In the genomic region with DNA sequence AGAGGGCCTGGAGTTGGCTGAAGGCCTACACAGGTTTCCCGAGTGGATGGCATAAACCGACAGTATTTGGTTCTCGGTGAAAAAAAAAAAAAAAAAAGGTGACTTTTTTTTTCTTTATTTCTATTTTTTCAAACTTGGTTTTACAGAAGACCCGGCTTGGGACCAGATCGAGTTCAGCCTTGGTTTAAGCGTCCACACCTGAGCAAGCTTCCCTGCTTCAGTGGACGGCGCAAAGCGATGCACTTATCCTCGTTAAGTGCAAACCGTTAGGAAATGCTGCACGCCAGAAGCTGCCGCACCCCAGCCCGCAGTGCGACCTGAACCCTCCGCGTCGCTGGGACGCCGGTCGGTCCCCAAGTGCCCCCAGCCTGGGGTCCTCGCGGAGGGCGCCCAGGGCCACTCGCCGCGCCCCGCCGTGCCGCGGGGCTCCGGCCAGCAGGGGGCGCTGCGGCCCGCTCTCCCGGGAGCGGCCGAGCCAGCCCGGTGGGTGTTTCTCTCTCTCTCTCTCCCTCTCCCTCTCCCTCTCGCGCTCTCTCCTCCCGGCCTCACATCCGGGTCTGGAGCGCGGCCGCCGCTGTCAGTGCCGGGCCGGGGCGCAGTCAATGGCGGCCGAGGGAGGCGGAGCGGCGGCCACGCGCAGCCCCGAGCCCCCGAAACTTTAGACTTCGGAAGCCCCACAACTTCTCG, we compare ENCODE assay signal across 8 mouse cellular contexts. TPM values are rescaled to one million over a fixed set of nuclear protein-coding genes. Genes with fewer than 3 reads are reported as not detected.
A peak's percentile ranks its signal among the peaks of the same experiment; 100 is the strongest.
DNase-seq lines count a peak whose midpoint lies in the region; ATAC-seq lines count a peak whose summit lies in the region.

No protein-coding gene starts in this region.

- no peaks in the 10 kb centered on the region for H3K36me3 ChIP-seq in intestine, embryonic 16.5 days (ENCODE audit: control insufficient read depth, insufficient read depth, low read length)
- H3K36me3 ChIP-seq in midbrain, embryonic 10.5 days = peaks cover 6% of the 10 kb centered on the region; the same call in 1 of the 2 replicates

- ATAC-seq in intestine, embryonic 16.5 days = peak; percentile 98

- peak overlapping the region; percentile 96 for H3K4me3 ChIP-seq in intestine, embryonic 16.5 days (ENCODE audit: low read length)
- H3K4me3 ChIP-seq in midbrain, embryonic 10.5 days = peak overlapping the region; percentile 97

- H3K9me3 ChIP-seq in intestine, embryonic 16.5 days (ENCODE audit: control insufficient read depth, low read length) = no peaks in the 10 kb centered on the region
- no peaks in the 10 kb centered on the region for H3K9me3 ChIP-seq in midbrain, embryonic 10.5 days (replicated peaks)

- intact Hi-C loops in left cerebral cortex, postnatal 25 days (cut with DNase I) = loop anchor here (1.0 to 10.0 kb wide), 4 partner anchors 32 to 320 kb away; a partner anchor contains a TSS

- peak; percentile 69 for DNase-seq in adrenal gland, adult 8-10 months
- peak; percentile 72 for DNase-seq in embryo, embryonic 11.5 days (ENCODE audit: low read depth, low spot score)
- DNase-seq in gastrocnemius, postnatal 4 days (ENCODE audit: low spot score in 2 of 2) = peak; percentile 79 to 84
- DNase-seq in left cerebral cortex, postnatal 25 days (ENCODE audit: low spot score in 2 of 2) = peak; percentile 84 to 87
- DNase-seq in midbrain, embryonic 10.5 days (ENCODE audit: low spot score) = peak; percentile 89
- peak; percentile 66 to 68 for DNase-seq in right cerebral cortex, postnatal 36 days (ENCODE audit: low spot score in 2 of 2)
- DNase-seq in urinary bladder, postnatal 4 days (ENCODE audit: low spot score in 2 of 2) = peak; percentile 81 to 83

- WGBS in intestine, embryonic 16.5 days = 3% methylated on average over 60 of the region's 61 CpGs
- 2% methylated on average over 61 of the region's 61 CpGs for WGBS in midbrain, embryonic 10.5 days

- H3K4me2 ChIP-seq in intestine, embryonic 16.5 days (ENCODE audit: low read depth, low read length) = peak overlapping the region; percentile 89

- H3K27ac ChIP-seq in intestine, embryonic 16.5 days (ENCODE audit: low read length) = peak overlapping the region; percentile 87
- H3K27ac ChIP-seq in midbrain, embryonic 10.5 days (replicated peaks) = peak overlapping the region; percentile 98

- H3K4me1 ChIP-seq in intestine, embryonic 16.5 days (ENCODE audit: control insufficient read depth, insufficient read depth, low read length) = peaks cover 7% of the 10 kb centered on the region
- peaks cover 21% of the 10 kb centered on the region for H3K4me1 ChIP-seq in midbrain, embryonic 10.5 days

- H3K27me3 ChIP-seq in intestine, embryonic 16.5 days (replicated peaks; ENCODE audit: control insufficient read depth, insufficient read depth, low read length) = no peaks in the 10 kb centered on the region
- H3K27me3 ChIP-seq in midbrain, embryonic 10.5 days (ENCODE audit: low read depth, poor library complexity, severe bottlenecking) = no peaks in the 10 kb centered on the region

- peak overlapping the region; percentile 96 for H3K9ac ChIP-seq in intestine, embryonic 16.5 days (ENCODE audit: low read depth, low read length)

RNA-seq across cellular contexts. Expression of a gene that starts 0.5 kb away (rescaled TPM):
- total RNA-seq in adrenal gland, adult 8-10 months (2022) = 10 to 100 TPM; 30.7 to 46.2 (median 39.6) TPM
- total RNA-seq in gastrocnemius, postnatal 4 days (2021) = 10 to 100 TPM; 50.5 to 57.2 TPM
- polyA plus RNA-seq in intestine, embryonic 16.5 days (2015; fragmentation: Nextera tagmentation; extraction: Ambion mirVana) = 6.2 and 6.3 TPM in 2 replicates
- 10 to 100 TPM; 51.0 to 58.0 TPM for total RNA-seq in left cerebral cortex, postnatal 25 days (2021)
- 11.8 and 15.1 TPM in 2 replicates for polyA plus RNA-seq in midbrain, embryonic 10.5 days (2016; fragmentation: Nextera tagmentation; extraction: Ambion mirVana)

RNA-seq across cellular contexts. Expression of a gene that starts 32.1 kb away (rescaled TPM):
- total RNA-seq in adrenal gland, adult 8-10 months (2022) = 10 to 100 TPM; 14.6 to 33.2 (median 18.8) TPM
- total RNA-seq in gastrocnemius, postnatal 4 days (2021) = 10 to 100 TPM; 41.6 to 47.7 TPM
- 158 and 162 TPM in 2 replicates for polyA plus RNA-seq in intestine, embryonic 16.5 days (2015; fragmentation: Nextera tagmentation; extraction: Ambion mirVana)
- 10 to 100 TPM; 13.3 to 15.0 TPM for total RNA-seq in left cerebral cortex, postnatal 25 days (2021)
- 152 and 161 TPM in 2 replicates for polyA plus RNA-seq in midbrain, embryonic 10.5 days (2016; fragmentation: Nextera tagmentation; extraction: Ambion mirVana)

Comparison
In these comparisons a context has a peak if more than half of its experiments do, and no peak if none do; other contexts are left out.
1. Peak in every context shown above with its lines: DNase-seq, ATAC-seq, H3K4me3 ChIP-seq and H3K27ac ChIP-seq.